Mouse (Mus musculus) gastrocnemius, adult 2 months (tissue): Measurements from ENCODE around the gene Gosr2. TPM values are rescaled to one million over a fixed set of nuclear protein-coding genes. Genes with fewer than 3 reads are reported as not detected.
A peak's percentile ranks its signal among the peaks of the same experiment; 100 is the strongest.

Experiments used
- DNase-seq: peaks from one replicate; pipeline ENCODE4 v3.0.0; 2022
- H3K27ac ChIP-seq: fragments of 200-600 bp; 2 replicates; pipeline ENCODE4 v1.8.1; 2022; ENCODE audit warnings: mild to moderate bottlenecking
- H3K4me3 ChIP-seq: fragments of 200-600 bp; 2 replicates; pipeline ENCODE4 v1.8.1; 2022; ENCODE audit warnings: mild to moderate bottlenecking, moderate library complexity
- CTCF ChIP-seq: fragments of 200-600 bp; IDR thresholded peaks from 2 replicates; pipeline ENCODE4 v1.8.1; 2022; ENCODE audit warnings: antibody characterized with exemption, mild to moderate bottlenecking, moderate library complexity
- intact Hi-C: fragments of 180-260 bp; cut with DNase I; formaldehyde crosslinking; loops from one replicate; pipeline ENCODE4 v1.15.1; 2025
- long read RNA-seq, 2 experiments: library from polyadenylated mRNA; stranded (forward); transcript quantifications; one replicate each; pipeline ENCODE4 v2.0.0; 2021
- total RNA-seq, 2 experiments: library from RNA; stranded (reverse); gene quantifications; 2 replicates each; pipeline ENCODE4 v1.2.3; 2021

Gene Gosr2
- 10 to 100 TPM; 38.3 to 40.1 TPM for total RNA-seq
- long read RNA-seq, experiment 1, transcript Gosr2-202 (5 exons, 1,044 nt), result minor isoform, 14 of 102 reads
- long read RNA-seq, experiment 1, transcript Gosr2-201 (6 exons, 3,266 nt), result major isoform, 73 of 102 reads
- long read RNA-seq, experiment 1, partial matches to known transcripts, result 1 of 102 reads
- long read RNA-seq, experiment 1, other reads (novel, unspliced or antisense), result 12 of 102 reads
- long read RNA-seq, experiment 2, transcript Gosr2-202 (5 exons, 1,044 nt), result minor isoform, 8 of 86 reads
- long read RNA-seq, experiment 2, transcript Gosr2-201 (6 exons, 3,266 nt), result major isoform, 61 of 86 reads
- long read RNA-seq, experiment 2, partial matches to known transcripts, result 11 of 86 reads
- long read RNA-seq, experiment 2, other reads (novel, unspliced or antisense), result 6 of 86 reads

- intact Hi-C loops, result no loop called here
Measured at GRCm38 (mm10) chr11:103697565-103698176, at the start of gene Gosr2. Gene Gosr2 (minus strand): TSS chr11:103697898.

GRCm38 (mm10) chr11:103735046-103735781 is 37.5 kb upstream of the Gosr2 start:
- no peak for TF ChIP-seq CTCF

More at GRCm38 (mm10) chr11:103697565-103698176, at the start of gene Gosr2:
- Histone ChIP-seq H3K27ac (peak within 1 kb of the TSS; percentile 99), H3K4me3 (peak within 1 kb of the TSS; percentile 86)
- DNase-seq, result peak; percentile 92
- TF ChIP-seq CTCF, result no peak

GRCm38 (mm10) chr11:103734411-103735045 is 36.8 kb upstream of the Gosr2 start:
- no peak for DNase-seq
- Histone ChIP-seq H3K27ac (no peak overlapping the region), H3K4me3 (no peak overlapping the region)
- intact Hi-C loops, result no loop called here
- no peak for TF ChIP-seq CTCF

More at GRCm38 (mm10) chr11:103735046-103735781, 37.5 kb upstream of the Gosr2 start:
- intact Hi-C loops, result no loop called here
- Histone ChIP-seq H3K4me3 (no peak overlapping the region), H3K27ac (no peak overlapping the region)
- DNase-seq, result no peak

GRCm38 (mm10) chr11:103733961-103734360 is 36.3 kb upstream of the Gosr2 start:
- H3K27ac ChIP-seq, result no peak overlapping the region
- no peak for TF ChIP-seq CTCF
- DNase-seq, result no peak
- intact Hi-C loops, result no loop called here
- H3K4me3 ChIP-seq, result no peak overlapping the region

GRCm38 (mm10) chr11:103733069-103733468 is 35.4 kb upstream of the Gosr2 start:
- DNase-seq, result no peak
- Histone ChIP-seq H3K27ac (no peak overlapping the region), H3K4me3 (no peak overlapping the region)
- no peak for TF ChIP-seq CTCF
- intact Hi-C loops, result no loop called here

GRCm38 (mm10) chr11:103732306-103732705 is 34.6 kb upstream of the Gosr2 start:
- Histone ChIP-seq H3K27ac (no peak overlapping the region), H3K4me3 (no peak overlapping the region)
- intact Hi-C loops, result no loop called here
- DNase-seq, result no peak
- no peak for TF ChIP-seq CTCF

GRCm38 (mm10) chr11:103731594-103731993 is 33.9 kb upstream of the Gosr2 start:
- H3K4me3 ChIP-seq, result no peak overlapping the region
- no peak for TF ChIP-seq CTCF
- intact Hi-C loops, result no loop called here
- DNase-seq, result no peak
- H3K27ac ChIP-seq, result no peak overlapping the region

GRCm38 (mm10) chr11:103729282-103729985 is 31.7 kb upstream of the Gosr2 start:
- intact Hi-C loops, result no loop called here
- TF ChIP-seq CTCF, result no peak
- no peak for DNase-seq
- no peak overlapping the region for H3K4me3 ChIP-seq
- no peak overlapping the region for H3K27ac ChIP-seq

- Histone ChIP-seq H3K27ac (no peak overlapping the region), H3K4me3 (no peak overlapping the region)
- TF ChIP-seq CTCF, result no peak
- intact Hi-C loops, result no loop called here
- DNase-seq, result no peak
Measured at GRCm38 (mm10) chr11:103724331-103724771, 26.7 kb upstream of the Gosr2 start.

- no peak for TF ChIP-seq CTCF
- intact Hi-C loops, result no loop called here
- no peak for DNase-seq
- peak overlapping the region; percentile 40 for H3K4me3 ChIP-seq
- no peak overlapping the region for H3K27ac ChIP-seq
Measured at GRCm38 (mm10) chr11:103722040-103722481, 24.4 kb upstream of the Gosr2 start.

GRCm38 (mm10) chr11:103721468-103722039 is 23.9 kb upstream of the Gosr2 start:
- peak; percentile 57 for TF ChIP-seq CTCF
- peak overlapping the region; percentile 40 for H3K4me3 ChIP-seq
- intact Hi-C loops, result no loop called here
- H3K27ac ChIP-seq, result no peak overlapping the region
- DNase-seq, result no peak

- Histone ChIP-seq H3K4me3 (no peak overlapping the region), H3K27ac (no peak overlapping the region)
- TF ChIP-seq CTCF, result no peak
- intact Hi-C loops, result no loop called here
- DNase-seq, result no peak
Measured at GRCm38 (mm10) chr11:103719436-103719835, 21.7 kb upstream of the Gosr2 start.
